Mouse (Mus musculus) MEL (cell line): Measurements from ENCODE around the gene Cbln3. TPM values are rescaled to one million over a fixed set of nuclear protein-coding genes. Genes with fewer than 3 reads are reported as not detected.

Experiments
- DNase-seq: peaks from one replicate; pipeline ENCODE4 v3.0.0; 2011; ENCODE audit warnings: low read depth, low spot score
- H3K27ac ChIP-seq: 2 replicates; pipeline ENCODE4 v1.5.1; 2012; ENCODE audit warnings: low read depth, mild to moderate bottlenecking, control low read depth, low read length, moderate library complexity; ENCODE audit not compliant: control insufficient read depth
- H3K27me3 ChIP-seq, 2 experiments: fragments of 150-350 bp in 1 of 2; sonication (generic) in 1 of 2; 2 replicates each; pipeline ENCODE4 v1.6.1; 2012; ENCODE audit warnings: low read length in 2 of 2, mild to moderate bottlenecking in 2 of 2, improper control_type of control experiment in 1 of 2, moderate library complexity in 1 of 2; ENCODE audit not compliant: insufficient read depth in 2 of 2, control insufficient read depth in 1 of 2
- H3K36me3 ChIP-seq, 2 experiments: 2 replicates each; pipeline ENCODE4 v1.6.1; 2012 to 2014; ENCODE audit warnings: low read length in 2 of 2, improper control_type of control experiment in 1 of 2, inconsistent platforms in 1 of 2, mild to moderate bottlenecking in 1 of 2; ENCODE audit not compliant: insufficient read depth in 2 of 2, control insufficient read depth in 1 of 2
- H3K4me1 ChIP-seq, 2 experiments: fragments of 150-350 bp in 1 of 2; sonication (generic) in 1 of 2; 2 replicates each; pipeline ENCODE4 v1.6.1; 2012; ENCODE audit warnings: low read length in 2 of 2, improper control_type of control experiment in 1 of 2, mild to moderate bottlenecking in 1 of 2; ENCODE audit not compliant: insufficient read depth in 2 of 2, control insufficient read depth in 1 of 2
- H3K4me3 ChIP-seq, 2 experiments: fragments of 150-350 bp in 1 of 2; sonication (generic) in 1 of 2; 2 replicates each; pipeline ENCODE4 v1.5.1; 2012; ENCODE audit warnings: low read depth in 2 of 2, low read length in 2 of 2, mild to moderate bottlenecking in 2 of 2, moderate library complexity in 2 of 2, control low read depth in 1 of 2, improper control_type of control experiment in 1 of 2; ENCODE audit not compliant: control insufficient read depth in 1 of 2, insufficient read depth in 1 of 2
- H3K79me2 ChIP-seq: 2 replicates; pipeline ENCODE4 v1.6.1; 2012; ENCODE audit warnings: mild to moderate bottlenecking, low read length, moderate library complexity; ENCODE audit not compliant: control insufficient read depth, poor library complexity, insufficient read depth
- H3K9ac ChIP-seq: 2 replicates; pipeline ENCODE4 v1.6.1; 2012; ENCODE audit warnings: low read depth, mild to moderate bottlenecking, control low read depth, low read length, moderate library complexity; ENCODE audit not compliant: control insufficient read depth, poor library complexity, severe bottlenecking
- H3K9me3 ChIP-seq: fragments of 150-350 bp; sonication (generic); replicated peaks from 2 replicates; pipeline ENCODE4 v1.6.1; 2012; ENCODE audit warnings: mild to moderate bottlenecking, low read length, improper control_type of control experiment, moderate library complexity; ENCODE audit not compliant: insufficient read depth
- BHLHE40 ChIP-seq: IDR thresholded peaks from 2 replicates; pipeline ENCODE4 v1.6.1; 2012; ENCODE audit warnings: low read depth, mild to moderate bottlenecking, inconsistent platforms, low read length, improper control_type of control experiment, borderline replicate concordance
- CTCF ChIP-seq, 3 experiments: IDR thresholded peaks in 2 of 3; conservative IDR thresholded peaks in 1 of 3; 2 replicates each; pipeline ENCODE4 v1.5.1; 2011 to 2012; ENCODE audit warnings: low read length in 3 of 3, low read depth in 2 of 3, mild to moderate bottlenecking in 2 of 3, improper control_type of control experiment in 1 of 3, inconsistent platforms in 1 of 3, mixed read lengths in 1 of 3, moderate library complexity in 1 of 3; ENCODE audit not compliant: control insufficient read depth in 1 of 3, insufficient read depth in 1 of 3, poor library complexity in 1 of 3, severe bottlenecking in 1 of 3
- ELF1 ChIP-seq: IDR thresholded peaks from 2 replicates; pipeline ENCODE4 v1.6.1; 2014; ENCODE audit warnings: low read depth, mild to moderate bottlenecking, inconsistent platforms, low read length, improper control_type of control experiment, moderate library complexity
- ETS1 ChIP-seq: IDR thresholded peaks from 2 replicates; pipeline ENCODE4 v1.6.1; 2012; ENCODE audit warnings: low read depth, mild to moderate bottlenecking, inconsistent platforms, low read length, improper control_type of control experiment, moderate library complexity
- GABPA ChIP-seq: IDR thresholded peaks from 2 replicates; pipeline ENCODE4 v1.6.1; 2012; ENCODE audit warnings: low read depth, mild to moderate bottlenecking, inconsistent platforms, low read length, improper control_type of control experiment, moderate library complexity
- GATA1 ChIP-seq: IDR thresholded peaks from 2 replicates; pipeline ENCODE4 v1.6.1; 2011; ENCODE audit warnings: low read depth, low read length, improper control_type of control experiment
- HCFC1 ChIP-seq: IDR thresholded peaks from 2 replicates; pipeline ENCODE4 v1.6.1; 2012; ENCODE audit warnings: low read depth, mild to moderate bottlenecking, inconsistent platforms, low read length, improper control_type of control experiment, moderate library complexity
- JUND ChIP-seq: IDR thresholded peaks from 2 replicates; pipeline ENCODE4 v1.6.1; 2011; ENCODE audit warnings: low read depth, mild to moderate bottlenecking, improper control_type of control experiment, low read length
- KAT2A ChIP-seq: conservative IDR thresholded peaks from 2 replicates; pipeline ENCODE4 v1.6.1; 2012; ENCODE audit warnings: low read depth, low read length, improper control_type of control experiment, inconsistent platforms
- MAFK ChIP-seq: IDR thresholded peaks from 2 replicates; pipeline ENCODE4 v1.6.1; 2011; ENCODE audit warnings: low read depth, mild to moderate bottlenecking, low read length, improper control_type of control experiment, borderline replicate concordance
- MAX ChIP-seq: IDR thresholded peaks from 2 replicates; pipeline ENCODE4 v1.6.1; 2011; ENCODE audit warnings: low read length, improper control_type of control experiment
- MEF2A ChIP-seq: IDR thresholded peaks from 2 replicates; pipeline ENCODE4 v1.6.1; 2014; ENCODE audit warnings: low read depth, mild to moderate bottlenecking, inconsistent platforms, low read length, improper control_type of control experiment; ENCODE audit not compliant: poor library complexity, insufficient replicate concordance, severe bottlenecking; ENCODE audit errors: extremely low read depth
- MYC ChIP-seq: IDR thresholded peaks from 2 replicates; pipeline ENCODE4 v1.6.1; 2011; ENCODE audit warnings: low read depth, mild to moderate bottlenecking, low read length, improper control_type of control experiment, moderate library complexity
- POLR2A ChIP-seq, 2 experiments: IDR thresholded peaks; 2 replicates each; pipeline ENCODE4 v1.6.1; 2011 to 2012; ENCODE audit warnings: low read length in 2 of 2, mild to moderate bottlenecking in 2 of 2, control low read depth in 1 of 2, improper control_type of control experiment in 1 of 2, low read depth in 1 of 2, moderate library complexity in 1 of 2; ENCODE audit not compliant: control insufficient read depth in 1 of 2, insufficient read depth in 1 of 2, poor library complexity in 1 of 2
- RCOR1 ChIP-seq: IDR thresholded peaks from 2 replicates; pipeline ENCODE4 v1.6.1; 2012; ENCODE audit warnings: low read depth, mild to moderate bottlenecking, inconsistent platforms, low read length, improper control_type of control experiment
- SMC3 ChIP-seq: IDR thresholded peaks from 2 replicates; pipeline ENCODE4 v1.6.1; 2011; ENCODE audit warnings: low read depth, low read length, improper control_type of control experiment
- TAL1 ChIP-seq: IDR thresholded peaks from 2 replicates; pipeline ENCODE4 v1.6.1; 2012; ENCODE audit warnings: mild to moderate bottlenecking, inconsistent platforms, low read length, moderate library complexity, mixed read lengths
- USF1 ChIP-seq: IDR thresholded peaks from 2 replicates; pipeline ENCODE4 v1.6.1; 2014; ENCODE audit warnings: low read depth, mild to moderate bottlenecking, inconsistent platforms, low read length, improper control_type of control experiment, moderate library complexity
- ZC3H11A ChIP-seq: IDR thresholded peaks from 2 replicates; pipeline ENCODE4 v1.6.1; 2012; ENCODE audit warnings: low read depth, mild to moderate bottlenecking, inconsistent platforms, low read length, improper control_type of control experiment
- ZMIZ1 ChIP-seq: IDR thresholded peaks from 2 replicates; pipeline ENCODE4 v1.6.1; 2012; ENCODE audit warnings: low read depth, mild to moderate bottlenecking, inconsistent platforms, low read length, improper control_type of control experiment, moderate library complexity
- polyA plus RNA-seq, 2 experiments: library from polyadenylated mRNA; stranded (reverse) in 1 of 2; unstranded in 1 of 2; fragments of >175 nt in 1 of 2; fragments of >200 nt in 1 of 2; gene quantifications; 2 replicates each; pipeline versions ENCODE4 v1.2.1 to v1.2.4; 2012; ENCODE audit warnings: low replicate concordance in 2 of 2, low read depth in 1 of 2; ENCODE audit not compliant: insufficient read length in 2 of 2, insufficient read depth in 1 of 2, missing spikeins in 1 of 2
- total RNA-seq: library from RNA; depleted of rRNA; stranded (reverse); fragments of 300-350 nt; gene quantifications from 2 replicates; pipeline ENCODE4 v1.2.3, GENCODE M21; 2012

Gene Cbln3
- total and polyA plus RNA-seq, 3 experiments = 0.19 TPM; not detected in 2

DNA sequence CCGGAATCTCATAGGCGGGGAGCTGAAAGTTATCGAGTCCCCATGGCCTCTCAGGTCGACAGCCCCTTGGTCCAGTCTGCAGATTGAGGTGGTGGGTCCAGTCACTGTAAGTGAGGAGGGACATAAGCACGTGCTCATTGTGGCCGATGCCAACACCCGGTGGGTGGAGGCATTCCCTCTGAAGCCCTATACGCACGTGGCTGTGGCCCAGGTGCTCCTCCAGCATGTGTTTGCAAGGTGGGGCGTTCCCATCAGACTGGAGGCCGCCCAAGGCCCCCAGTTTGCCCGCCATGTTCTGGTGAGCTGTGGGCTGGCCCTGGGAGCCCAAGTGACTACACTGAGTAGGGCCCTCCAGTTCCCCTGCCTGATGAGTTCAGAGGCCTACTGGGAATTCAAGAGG lies 12.2 kb downstream of the Cbln3 start:
- H3K27ac ChIP-seq = no peak overlapping the region
- no peak for DNase-seq
- H3K27me3 ChIP-seq = peaks cover 3 to 5% of the 10 kb centered on the region in 2 experiments; a peak in 3 of 4 replicates
- TF ChIP-seq POLR2A (IDR thresholded peaks at IDR 0.05; ENCODE audit: control insufficient read depth in 1 of 2, insufficient read depth in 1 of 2, low read depth in 1 of 2, low read length in 2 of 2, poor library complexity in 1 of 2) (no peak), MYC (no peak), HCFC1 (no peak), BHLHE40 (no peak), ETS1 (no peak), MAX (no peak), MEF2A (no peak), GATA1 (no peak), CTCF (IDR thresholded peaks at IDR 0.05 in 2 of 3, conservative IDR thresholded peaks at IDR 0.05 in 1 of 3; ENCODE audit: control insufficient read depth in 1 of 3, insufficient read depth in 1 of 3, low read depth in 2 of 3, low read length in 3 of 3, poor library complexity in 1 of 3, severe bottlenecking in 1 of 3) (no peak)
- TF ChIP-seq, all 39 proteins: peak for 0
- no peaks in the 10 kb centered on the region for H3K36me3 ChIP-seq
- no peaks in the 10 kb centered on the region for H3K79me2 ChIP-seq
- H3K4me1 ChIP-seq = no peaks in the 10 kb centered on the region
- no peak overlapping the region for H3K9ac ChIP-seq
- no peak overlapping the region for H3K4me3 ChIP-seq
- no peaks in the 10 kb centered on the region for H3K9me3 ChIP-seq

DNA sequence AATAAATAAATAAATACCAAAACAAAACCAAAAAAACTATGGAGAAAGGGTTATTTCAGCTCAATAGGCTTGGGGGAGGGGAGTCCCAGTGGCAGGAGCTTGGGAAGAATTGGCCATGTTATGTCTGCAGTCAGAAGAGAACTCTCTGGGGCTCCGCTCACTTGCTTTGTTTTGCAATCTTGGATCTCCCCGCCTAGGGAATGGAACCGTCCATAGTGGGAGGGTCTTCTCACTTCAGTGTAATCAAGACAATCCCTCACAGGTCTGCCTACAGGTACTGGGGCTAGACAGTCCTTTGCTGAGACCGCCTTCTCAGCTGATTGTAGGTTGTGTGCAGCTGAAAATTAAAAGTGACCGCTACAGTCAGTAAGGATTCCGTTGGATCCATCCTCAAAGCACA lies 14.7 kb downstream of the Cbln3 start:
- no peaks in the 10 kb centered on the region for H3K36me3 ChIP-seq
- H3K27me3 ChIP-seq = peaks cover 3 to 7% of the 10 kb centered on the region in 2 experiments; a peak in 3 of 4 replicates
- H3K9ac ChIP-seq = no peak overlapping the region
- H3K4me1 ChIP-seq = no peaks in the 10 kb centered on the region
- TF ChIP-seq BHLHE40 (no peak), RCOR1 (no peak), SMC3 (no peak), USF1 (no peak), ELF1 (no peak), KAT2A (no peak)
- TF ChIP-seq, all 39 proteins: peak for 0
- Histone ChIP-seq H3K9me3 (no peaks in the 10 kb centered on the region), H3K27ac (no peak overlapping the region), H3K4me3 (no peak overlapping the region), H3K79me2 (no peaks in the 10 kb centered on the region)
- no peak for DNase-seq

DNA sequence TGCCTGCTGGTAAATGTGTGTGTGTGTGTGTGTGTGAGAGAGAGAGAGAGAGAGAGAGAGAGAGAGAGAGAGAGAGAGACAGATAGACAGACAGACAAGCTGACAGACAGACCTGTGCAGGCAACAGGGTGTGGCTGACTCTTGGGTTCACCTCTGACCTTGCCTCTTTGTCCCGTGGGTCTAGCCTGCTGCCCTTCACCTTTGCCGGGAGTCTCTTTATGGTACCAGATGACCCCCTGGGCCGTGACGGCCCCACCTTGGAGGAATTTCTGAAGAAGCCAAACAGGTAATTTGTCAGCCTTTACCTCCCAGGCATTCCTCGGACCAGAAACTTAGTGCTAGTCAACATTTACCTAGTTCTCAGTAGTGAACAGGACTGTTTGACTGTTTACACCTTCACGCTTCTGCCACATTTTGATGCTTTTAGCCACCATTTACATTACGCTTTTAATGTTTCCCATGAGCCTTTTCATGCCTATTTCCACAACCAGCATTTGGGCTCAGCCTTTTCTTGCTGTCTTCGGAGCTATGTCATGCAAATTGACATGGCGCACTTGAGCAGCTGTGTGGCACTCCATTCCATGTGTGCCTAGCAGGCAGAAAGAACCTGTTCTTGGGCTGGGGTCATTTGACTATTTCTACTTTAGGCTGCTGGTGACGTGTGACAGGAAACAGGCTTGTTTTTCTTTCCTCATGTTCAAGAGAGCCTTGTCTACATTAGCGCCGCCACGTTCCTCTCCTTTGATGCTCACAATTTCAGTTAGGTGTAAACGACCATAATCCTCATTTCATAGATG lies 15.8 kb downstream of the Cbln3 start:
- DNase-seq = no peak
- no peaks in the 10 kb centered on the region for H3K79me2 ChIP-seq
- no peak overlapping the region for H3K9ac ChIP-seq
- H3K27ac ChIP-seq = no peak overlapping the region
- no peaks in the 10 kb centered on the region for H3K9me3 ChIP-seq
- H3K4me1 ChIP-seq = no peaks in the 10 kb centered on the region
- no peaks in the 10 kb centered on the region for H3K36me3 ChIP-seq
- H3K4me3 ChIP-seq = no peak overlapping the region
- peaks cover 3 to 7% of the 10 kb centered on the region in 2 experiments; a peak in 3 of 4 replicates for H3K27me3 ChIP-seq
- TF ChIP-seq JUND = no peak
- no peak for TF ChIP-seq ZC3H11A
- TF ChIP-seq GABPA = no peak
- TF ChIP-seq SMC3 = no peak
- TF ChIP-seq TAL1 = no peak
- no peak for TF ChIP-seq ZMIZ1
- no peak for TF ChIP-seq MAFK
